Mouse (Mus musculus): ENCODE data around the gene Lrguk. TPM values are rescaled to one million over a fixed set of nuclear protein-coding genes. Genes with fewer than 3 reads are reported as not detected.
A peak's percentile ranks its signal among the peaks of the same experiment; 100 is the strongest.

Lrguk gene
- total RNA-seq, 2 experiments from 2014 or later = 0.81 TPM; not detected in 1

DNA sequence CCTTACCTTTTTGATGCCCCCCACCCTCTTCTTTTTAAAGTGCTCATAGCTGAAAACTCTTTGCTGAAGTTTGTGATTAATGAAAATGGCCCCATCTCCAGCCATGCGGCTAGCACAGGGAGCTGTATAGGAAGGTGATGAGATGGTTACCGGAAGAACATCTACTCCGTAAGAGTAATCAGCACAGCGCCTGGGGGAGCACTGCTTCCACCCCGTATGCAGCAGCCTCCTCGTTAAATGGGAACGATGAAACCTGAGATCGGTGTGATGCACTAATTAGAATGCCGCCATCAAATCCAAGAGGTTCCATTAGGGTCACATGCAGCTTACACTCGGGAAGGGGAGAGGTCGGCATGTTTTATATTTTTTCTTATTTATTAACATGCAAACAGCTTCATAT lies 113.7 kb downstream of the Lrguk start:
- ATAC-seq (replicated peaks; ENCODE audit: poor library complexity) = no peak

DNA sequence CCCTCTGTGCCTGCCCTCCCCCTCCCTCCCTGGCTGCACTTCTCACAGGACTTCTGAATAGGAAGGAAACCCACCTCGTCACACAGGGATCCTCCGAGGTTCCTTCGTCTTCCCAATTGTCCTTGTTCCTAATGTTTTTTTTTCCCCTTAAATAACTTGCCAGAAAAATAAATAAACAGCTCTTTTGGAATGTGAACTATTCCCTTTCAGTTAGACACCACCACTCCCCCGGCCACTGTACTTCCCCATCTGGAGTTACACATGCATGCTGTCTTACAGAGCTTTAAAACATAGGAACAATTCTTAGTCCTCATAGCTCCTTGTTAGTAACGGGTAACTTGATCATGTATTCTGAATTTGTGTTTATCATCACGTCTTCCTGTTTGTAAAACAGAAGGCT lies 116.8 kb downstream of the Lrguk start:
- ATAC-seq (replicated peaks; ENCODE audit: poor library complexity) = no peak

DNA sequence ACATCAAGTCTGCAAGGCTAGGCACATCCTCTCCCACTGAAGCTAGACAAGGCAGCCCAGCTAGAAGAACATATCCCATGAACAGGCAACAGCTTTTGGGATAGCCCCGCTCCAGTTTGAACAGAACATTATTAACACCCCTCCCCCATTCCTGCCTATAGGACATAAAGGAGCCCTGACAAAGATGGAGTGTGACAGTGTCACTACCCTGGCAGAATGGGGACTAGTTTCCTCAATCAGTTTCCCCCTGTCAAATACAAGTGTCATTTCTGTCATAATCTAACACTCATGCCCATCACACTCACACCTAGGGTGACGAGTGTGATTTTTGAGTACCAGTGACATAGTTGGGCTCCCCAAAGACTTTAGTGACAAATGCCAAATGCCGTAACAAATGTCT lies 118.8 kb downstream of the Lrguk start:
- no peak for ATAC-seq (replicated peaks; ENCODE audit: poor library complexity)

DNA sequence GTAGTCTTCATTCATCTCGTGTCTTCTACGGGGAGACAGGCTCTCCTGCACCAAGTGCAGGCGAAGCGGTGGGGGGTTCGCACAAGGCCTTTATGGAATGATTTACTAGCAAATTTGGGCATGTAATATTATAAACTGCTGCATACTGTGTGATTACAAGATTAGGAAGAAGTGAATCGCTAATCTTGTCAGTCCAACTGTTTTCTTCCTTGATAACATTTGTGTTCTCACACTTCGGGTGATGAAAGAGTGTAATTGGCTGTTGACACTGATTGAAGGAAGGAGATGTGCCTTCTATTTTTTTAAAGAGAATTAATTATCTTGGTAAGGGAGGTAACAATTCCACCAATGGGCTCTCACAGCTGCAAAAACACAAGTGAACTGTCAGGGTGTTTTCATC lies 119.4 kb downstream of the Lrguk start:
- no peak for ATAC-seq (replicated peaks; ENCODE audit: poor library complexity)

DNA sequence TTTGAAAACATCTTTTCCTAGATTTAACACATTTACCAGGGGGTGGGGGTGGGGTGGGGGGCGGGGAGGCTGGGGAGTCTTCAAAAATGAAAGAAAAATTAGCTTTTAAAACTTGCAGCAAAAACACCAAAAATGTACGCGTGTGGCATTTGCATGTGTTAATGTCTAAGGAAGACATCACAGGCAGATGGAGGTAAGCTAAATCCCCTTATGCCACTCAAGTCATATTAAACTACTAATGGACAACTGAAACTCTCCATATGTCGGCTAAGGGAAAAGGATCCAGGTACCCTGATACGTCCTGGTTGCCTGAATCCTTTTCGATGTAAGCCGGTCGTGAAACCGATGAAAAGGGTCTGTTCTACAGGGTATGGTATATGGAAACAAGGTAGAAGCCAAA lies 119.8 kb downstream of the Lrguk start:
- ATAC-seq (replicated peaks; ENCODE audit: poor library complexity) = no peak

DNA sequence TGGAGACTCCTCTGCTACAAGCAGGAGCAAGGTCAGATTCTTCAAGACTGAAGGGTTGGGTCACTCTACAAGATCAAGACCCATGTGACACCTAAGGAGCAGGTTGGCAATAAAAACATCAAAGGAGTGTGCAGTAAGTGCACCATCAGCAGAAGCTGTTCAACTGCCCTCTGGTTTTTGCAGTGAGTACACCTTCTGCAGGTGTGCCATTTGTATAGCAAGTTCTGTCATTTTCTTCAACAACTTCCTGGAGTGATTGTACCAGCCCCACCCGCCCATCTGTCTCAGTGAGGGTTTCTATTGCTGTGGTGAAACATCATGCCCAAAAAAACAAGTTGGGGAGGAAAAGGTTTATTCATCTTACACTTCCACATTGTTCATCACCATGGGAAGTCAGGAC lies 120.6 kb downstream of the Lrguk start:
- ATAC-seq (replicated peaks; ENCODE audit: poor library complexity) = no peak

DNA sequence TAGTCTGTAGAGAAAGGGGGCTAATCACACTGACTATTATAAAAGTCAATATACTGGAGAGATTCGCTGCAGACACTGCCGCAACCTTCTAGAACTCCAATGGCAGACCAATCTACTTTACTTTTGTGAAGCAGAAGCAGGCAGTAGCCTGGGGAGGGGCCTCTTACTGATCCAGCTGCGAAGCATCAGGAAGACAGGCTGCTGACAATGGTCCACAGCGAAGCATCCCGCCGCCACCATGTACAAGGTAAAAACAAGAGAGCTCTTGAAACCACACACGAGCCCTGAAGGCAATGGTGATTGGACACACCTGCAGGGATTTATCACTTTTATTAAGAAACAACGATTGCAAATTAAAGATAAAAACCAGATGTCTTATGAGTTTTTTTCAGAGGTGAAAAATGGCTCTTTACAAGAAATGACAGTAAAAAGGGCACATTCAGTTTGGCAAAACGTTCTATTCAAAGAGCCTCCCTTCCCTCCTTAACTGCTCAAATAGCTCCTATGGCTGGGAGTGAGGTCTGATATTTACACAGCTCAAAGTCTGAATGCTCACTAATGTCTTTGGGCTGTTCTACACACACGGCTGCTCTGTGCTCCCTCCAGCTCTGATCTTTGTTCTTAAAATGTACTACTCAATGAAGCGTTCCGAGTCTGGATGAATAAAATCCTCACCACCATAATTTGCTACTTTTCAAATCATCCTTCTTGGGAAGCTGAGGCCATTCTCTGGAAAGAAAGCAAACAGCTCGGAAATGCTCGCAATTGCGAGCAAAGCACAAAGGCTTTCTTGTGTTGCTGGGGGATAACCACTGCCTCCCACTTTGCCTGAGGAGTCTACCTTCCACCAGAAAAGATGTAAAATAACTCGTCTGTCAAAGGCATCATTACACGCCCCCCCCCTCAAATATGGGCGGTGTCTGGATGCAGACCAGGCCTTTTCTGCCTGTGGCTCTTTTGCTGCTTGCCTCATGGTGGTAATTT lies 124.1 kb downstream of the Lrguk start:
- no peak for ATAC-seq (replicated peaks; ENCODE audit: poor library complexity)

DNA sequence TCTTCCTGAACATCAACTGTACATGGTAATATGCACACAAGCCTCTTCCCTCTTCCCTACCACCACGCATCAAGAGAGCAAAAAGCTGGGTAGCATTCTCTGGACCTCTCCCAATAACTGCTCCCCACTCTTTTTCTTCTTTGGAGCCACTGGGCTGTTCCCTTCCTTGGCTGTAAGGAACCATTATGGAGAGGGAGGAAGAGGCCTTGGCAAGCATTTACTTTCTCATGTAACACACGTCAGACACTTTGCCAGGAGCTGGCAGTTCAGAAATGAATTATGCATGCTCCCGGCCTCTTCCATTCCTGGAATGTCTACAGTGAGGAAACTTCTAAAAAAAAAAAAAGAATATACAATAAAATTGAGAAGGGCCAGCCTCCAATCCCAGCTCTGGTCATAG lies 125.0 kb downstream of the Lrguk start:
- ATAC-seq (replicated peaks; ENCODE audit: poor library complexity) = no peak

DNA sequence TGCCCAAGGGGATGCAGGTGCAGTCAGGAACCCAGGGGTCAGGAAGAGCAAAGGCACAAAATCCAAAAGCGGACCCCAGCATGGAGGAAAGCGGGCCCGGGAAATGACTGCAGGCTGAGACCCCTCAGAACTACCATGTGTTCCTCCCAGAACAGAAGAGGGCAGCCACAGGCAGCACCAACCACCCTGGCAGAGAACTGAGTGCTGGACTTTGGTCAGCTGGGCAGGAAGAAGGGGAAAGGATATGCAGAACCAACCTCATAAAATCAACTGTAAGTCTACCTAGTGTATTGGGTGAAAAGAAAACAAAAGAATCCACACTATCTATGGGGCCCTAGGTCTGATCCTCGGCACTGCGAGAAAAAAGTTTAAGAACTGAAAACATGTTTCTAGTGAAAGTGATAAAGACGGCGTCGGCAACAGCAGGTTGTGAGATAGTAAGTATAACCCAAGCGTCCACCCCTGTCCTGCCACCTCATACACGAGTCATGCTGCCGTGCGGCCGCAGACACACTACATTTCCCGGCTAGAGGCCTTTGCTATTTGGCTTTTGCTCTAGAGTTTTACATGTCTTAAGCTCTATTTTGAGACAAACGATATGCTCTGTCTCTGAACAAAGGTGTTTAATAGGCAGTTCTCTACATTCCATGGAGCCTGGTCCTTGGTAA lies 126.0 kb downstream of the Lrguk start:
- peak; percentile 27 for ATAC-seq (replicated peaks; ENCODE audit: poor library complexity)

DNA sequence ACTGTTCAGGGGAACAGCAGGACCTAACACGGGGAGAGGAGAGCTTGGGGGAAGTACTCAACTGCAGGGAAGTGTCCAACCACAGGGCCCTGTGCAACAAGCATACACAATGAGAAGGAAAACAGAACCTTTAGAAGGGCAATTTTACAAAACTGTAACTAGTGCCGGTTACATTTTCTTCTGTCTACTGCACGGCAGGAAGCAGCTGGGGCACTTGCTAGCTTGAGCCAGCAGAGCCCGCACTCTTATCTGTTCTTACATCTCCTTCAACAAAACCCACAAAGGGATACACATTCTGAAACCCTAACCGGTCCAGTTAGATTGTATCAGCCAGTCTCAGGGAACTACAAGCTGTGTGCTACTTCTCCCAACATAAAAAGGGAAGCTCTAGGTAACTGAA lies 126.8 kb downstream of the Lrguk start:
- peak; percentile 68 for ATAC-seq (replicated peaks; ENCODE audit: poor library complexity)

DNA sequence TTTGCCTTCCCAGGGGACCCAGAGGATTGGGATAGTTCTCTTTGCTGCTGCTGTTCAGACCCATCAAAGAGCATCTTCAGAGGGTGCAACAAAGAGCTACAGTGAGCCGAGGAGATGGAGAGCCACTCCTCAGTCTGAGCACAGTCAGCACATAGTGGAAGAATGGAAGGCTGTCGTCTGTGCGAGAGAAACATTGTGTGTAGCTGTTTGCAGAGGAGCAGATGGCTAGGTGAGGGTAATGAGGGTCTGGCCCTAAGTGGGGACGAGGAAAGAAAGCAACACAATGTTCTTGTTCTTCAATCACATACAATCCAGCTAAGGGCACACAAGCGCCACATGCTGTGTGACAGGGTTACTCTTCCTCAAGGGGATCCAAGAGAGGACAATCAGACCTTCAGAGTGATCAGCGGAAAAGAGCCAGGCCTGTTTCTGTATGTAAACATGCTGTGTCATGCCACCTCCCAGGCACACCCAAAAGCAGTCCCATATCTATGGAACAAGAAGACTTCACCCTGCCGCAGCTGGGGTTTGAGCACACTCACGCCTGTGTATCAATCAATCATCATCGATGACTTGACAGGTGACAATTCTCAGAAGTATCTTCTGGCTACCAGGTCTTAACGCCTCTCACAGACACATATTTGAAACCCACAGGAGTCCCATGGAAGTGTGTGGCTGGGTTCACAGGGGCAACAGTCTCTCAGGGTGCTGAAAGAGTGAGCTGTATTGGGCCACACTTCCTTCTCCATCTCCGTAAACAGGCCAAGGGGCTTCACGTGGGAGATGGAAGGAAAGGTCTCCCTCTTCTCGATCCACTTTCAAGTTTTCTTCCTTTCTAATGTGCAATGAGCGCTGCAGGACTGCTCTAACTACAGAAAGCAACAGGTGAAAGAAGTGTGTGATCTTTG lies 127.8 kb downstream of the Lrguk start:
- peak; percentile 68 for ATAC-seq (replicated peaks; ENCODE audit: poor library complexity)

DNA sequence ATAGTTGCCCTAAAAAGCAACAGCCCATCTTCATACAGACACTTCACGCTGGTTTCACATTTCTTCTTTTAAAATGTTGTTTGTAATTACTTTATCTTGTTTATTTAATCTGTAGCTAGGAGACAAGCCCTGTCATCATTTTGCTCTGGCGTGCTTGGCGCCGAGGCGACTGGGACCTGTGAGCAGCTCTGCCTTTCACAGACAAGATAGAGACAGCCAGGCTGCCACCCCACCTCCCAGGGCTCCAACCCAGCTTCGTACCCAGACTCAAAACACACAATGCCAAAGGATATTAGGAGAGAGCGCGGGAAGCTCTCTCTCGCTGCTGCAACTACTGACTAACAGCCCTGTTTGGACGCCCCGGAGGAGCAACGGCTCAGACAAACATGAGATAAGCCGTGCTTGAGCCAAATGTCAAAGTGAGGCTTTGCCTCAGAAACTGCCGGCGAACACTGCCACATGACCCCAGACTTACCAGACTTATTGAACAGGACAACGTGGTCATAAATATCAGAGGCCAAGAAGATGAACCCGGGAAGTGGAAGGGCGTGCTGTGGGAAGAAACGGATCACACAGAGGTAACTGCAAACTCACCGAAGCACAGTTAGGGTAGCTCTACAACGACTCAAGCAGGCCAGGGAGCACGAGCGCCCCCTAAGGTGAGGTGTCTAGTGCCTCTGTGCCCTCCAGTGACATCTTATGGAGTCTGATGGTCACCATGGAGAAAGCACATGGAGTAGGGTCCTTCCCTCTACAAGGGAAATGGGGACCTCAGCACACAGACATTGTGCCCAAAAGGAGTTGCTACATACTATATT lies 131.0 kb downstream of the Lrguk start:
- ATAC-seq (replicated peaks; ENCODE audit: poor library complexity) = no peak

DNA sequence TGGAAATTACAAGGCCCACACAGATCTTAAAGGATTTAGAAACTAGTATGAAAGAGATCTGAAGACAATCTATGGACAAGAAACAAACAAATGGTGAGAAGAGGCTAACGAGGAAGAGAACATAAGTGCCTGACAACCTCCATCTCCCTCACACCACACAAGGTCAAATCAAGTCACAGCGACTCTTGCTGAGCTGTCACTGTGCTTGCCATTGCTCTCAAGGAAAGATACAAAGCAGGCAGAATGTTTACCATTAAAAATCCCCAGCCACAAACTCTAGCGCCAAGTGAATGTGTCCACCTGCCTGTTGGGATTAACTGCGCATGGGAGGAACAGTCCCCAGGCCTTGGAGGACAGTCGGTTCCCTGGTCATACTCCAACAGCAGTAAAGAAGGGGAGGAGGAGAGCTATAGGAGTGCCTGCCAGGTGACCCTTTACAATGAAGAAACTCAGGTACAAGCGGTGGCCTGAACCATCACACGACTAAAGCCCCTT lies 131.6 kb downstream of the Lrguk start:
- ATAC-seq (replicated peaks; ENCODE audit: poor library complexity) = no peak

DNA sequence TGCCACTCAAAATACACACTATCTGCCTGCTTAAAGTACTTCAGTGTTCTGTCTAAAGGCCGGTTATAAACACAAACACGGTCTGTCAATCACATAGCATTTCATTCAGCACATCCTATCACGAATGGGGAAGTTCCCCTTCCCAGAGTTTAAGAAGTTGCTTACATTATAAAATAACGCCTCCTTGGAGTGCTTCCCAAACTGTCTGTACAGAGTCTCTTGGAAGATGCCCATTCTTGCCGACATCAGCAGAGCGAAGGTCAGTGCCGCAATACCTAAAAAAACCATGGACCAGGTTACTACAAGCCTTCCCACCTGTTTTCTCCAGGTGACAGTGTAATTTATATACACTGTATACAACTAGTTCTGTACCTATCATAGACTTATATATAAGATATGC lies 132.3 kb downstream of the Lrguk start:
- no peak for ATAC-seq (replicated peaks; ENCODE audit: poor library complexity)

DNA sequence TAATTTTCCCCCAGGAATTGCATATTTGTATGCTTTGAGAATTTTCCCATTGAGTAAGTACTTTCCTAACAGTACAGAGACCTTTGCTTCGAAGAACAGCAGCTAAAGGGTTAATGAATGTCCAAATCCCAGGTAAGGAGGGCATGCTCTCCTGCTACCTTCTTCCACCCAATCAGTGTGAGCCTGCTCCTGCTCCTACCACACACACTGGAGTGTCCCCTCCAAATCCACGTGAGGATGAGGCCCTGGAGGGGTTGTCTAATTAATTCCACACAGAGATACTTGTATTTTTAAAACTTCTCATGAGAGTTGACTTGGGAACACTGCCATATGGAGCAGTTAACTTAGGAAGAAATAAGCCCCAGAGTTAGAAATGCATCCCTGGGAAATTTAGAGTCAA lies 133.4 kb downstream of the Lrguk start:
- no peak for ATAC-seq (replicated peaks; ENCODE audit: poor library complexity)

DNA sequence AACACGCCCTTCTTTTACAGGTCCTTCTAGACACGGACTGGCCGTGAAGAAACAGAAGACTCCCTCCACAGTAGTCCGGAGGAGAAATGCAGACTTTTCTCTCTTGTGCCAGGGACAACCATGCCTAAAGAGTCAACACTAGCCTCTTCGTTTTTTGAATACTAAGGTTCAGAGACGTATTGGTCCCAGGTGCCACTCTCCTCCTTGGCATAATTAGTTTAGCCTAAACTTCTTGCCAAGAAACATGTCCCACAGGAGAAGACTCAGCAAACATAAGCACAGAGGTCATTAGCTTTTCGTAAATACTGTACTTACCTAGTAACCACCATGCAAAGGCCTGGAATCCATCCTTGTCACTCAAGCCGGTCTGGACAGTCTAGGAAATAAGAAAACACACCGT lies 133.8 kb downstream of the Lrguk start:
- no peak for ATAC-seq (replicated peaks; ENCODE audit: poor library complexity)

DNA sequence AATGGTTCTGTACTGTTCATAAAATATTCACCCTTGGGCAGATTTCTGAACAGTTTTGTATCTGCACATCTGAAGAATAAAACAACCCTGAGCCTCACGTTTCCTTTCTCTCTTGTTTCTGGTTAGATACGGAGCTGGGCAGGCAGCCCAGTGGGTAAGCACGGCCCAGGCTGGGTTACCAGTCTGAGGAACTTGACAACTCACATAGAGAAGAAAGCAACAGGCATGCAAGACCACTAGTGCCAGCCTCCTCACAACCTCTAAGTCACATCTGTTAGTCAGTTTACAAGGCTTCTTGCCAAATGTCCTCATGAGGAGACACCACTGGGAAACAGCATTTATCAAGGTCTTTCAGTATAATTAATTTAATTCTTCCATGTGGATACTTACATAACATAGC lies 139.6 kb downstream of the Lrguk start:
- 0 out of 2 replicates have a peak, but pooled peaks have one; percentile 17 for ATAC-seq (replicated peaks; ENCODE audit: poor library complexity)

DNA sequence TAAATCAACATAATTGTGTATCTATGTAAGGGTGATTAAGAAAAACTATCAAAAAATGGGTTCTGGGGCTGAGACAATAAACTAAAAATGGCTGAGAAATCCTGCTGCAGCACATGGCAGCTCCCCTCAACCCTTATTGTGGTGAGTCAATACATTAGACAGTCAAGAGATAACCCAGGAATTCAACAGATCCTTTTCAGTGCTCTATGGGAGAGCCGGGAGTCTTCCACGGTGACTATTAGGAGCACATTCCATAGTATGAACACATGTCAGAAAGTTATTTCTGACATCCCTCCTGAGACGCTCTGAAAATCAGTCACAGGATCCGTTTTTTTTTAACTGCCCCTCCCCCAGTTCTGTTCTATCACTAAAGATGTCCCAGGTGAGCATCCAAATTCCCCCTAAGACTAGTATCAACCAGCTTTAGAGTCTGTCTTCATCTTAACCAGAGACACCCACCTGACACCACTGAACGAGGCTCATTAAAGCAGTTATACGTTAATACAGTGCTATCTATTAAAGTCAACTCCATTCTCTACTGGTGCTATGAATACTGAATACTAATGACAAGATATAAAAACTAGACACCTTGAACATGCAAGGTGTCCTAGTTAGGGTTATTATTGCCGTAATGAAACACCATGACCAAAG lies 141.7 kb downstream of the Lrguk start:
- ATAC-seq (replicated peaks; ENCODE audit: poor library complexity) = no peak

DNA sequence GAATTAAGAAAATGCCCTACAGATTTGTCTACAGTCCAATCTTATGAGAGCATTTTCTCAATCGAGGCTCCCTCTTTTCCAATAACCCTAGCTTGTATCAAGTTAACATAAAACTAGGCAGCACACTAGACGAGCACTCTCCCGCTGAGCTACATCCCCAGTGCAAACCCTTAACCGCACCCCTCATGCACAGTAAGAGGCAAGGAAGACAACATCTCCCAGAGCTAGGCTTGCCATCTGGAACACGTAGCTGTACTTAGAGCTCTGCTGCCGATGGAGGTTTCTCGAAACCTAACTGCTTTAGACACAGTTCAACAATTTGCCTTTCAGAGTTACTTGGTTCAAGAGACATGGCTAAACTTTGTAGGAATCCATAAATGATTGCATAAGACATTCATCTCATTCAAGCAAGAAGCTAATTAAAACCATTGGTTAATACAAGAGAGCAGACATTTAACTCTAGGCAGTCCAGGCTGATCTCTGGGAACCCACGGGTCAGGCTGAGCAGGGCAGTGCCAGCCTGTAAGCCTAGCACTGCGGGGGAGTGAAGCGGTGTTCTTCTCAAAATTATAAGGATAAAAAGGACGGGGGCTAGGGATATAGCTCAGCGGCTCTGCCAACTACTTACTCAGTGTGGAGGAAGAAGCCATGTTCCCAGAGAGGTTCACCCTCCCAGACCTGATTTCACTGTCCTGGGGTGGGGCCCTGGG lies 142.7 kb downstream of the Lrguk start:
- ATAC-seq (replicated peaks; ENCODE audit: poor library complexity) = no peak

All from megakaryocyte progenitor cell, adult 5-6 weeks (primary cell).